In the genomic region with DNA sequence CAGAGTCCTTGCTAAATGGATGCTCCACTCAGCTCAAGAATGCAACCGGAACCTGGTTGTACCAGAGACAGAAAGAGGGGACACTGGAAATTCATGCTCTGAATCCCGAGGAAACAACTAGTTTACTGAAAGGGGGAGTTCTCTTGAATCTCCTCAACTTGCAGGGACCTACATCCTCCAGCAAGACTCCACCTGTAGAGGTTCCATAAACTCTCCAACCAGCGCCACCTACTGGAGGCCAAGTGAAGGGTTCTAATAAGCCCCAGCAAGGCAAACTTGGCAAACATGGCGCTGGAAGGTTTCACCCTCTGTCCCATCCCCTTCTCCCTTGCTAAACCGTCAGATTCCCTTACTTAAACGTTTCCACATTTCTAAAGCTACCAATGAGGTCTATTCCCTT, we compare ENCODE assay signal across 9 mouse cellular contexts.
A peak's percentile ranks its signal among the peaks of the same experiment; 100 is the strongest.
DNase-seq lines count a peak whose midpoint lies in the region; ATAC-seq and TF ChIP-seq lines count a peak whose summit lies in the region.
"Had no signal": no experiment of that assay in that cellular context is flagged by ENCODE, and none has a peak within 500 bp of the region (broad histone marks: within the 10 kb centered on the region; RNA-seq: fewer than 3 reads in every experiment).

No protein-coding gene starts in this region.

- no peaks in the 10 kb centered on the region for H3K27me3 ChIP-seq in heart, postnatal 0 days (ENCODE audit: control insufficient read depth, insufficient read depth, low read length)

- H3K4me1 ChIP-seq in heart, postnatal 0 days (ENCODE audit: control insufficient read depth, insufficient read depth) = no peaks in the 10 kb centered on the region; the same call in 1 of the 2 replicates

- TF ChIP-seq EP300 in heart, postnatal 0 days (IDR thresholded peaks at IDR 0.05; ENCODE audit: low read depth) = no peak

- H3K9me3 ChIP-seq in heart, postnatal 0 days (replicated peaks; ENCODE audit: control insufficient read depth, low read length) = no peaks in the 10 kb centered on the region

- no peaks in the 10 kb centered on the region for H3K36me3 ChIP-seq in heart, postnatal 0 days (replicated peaks; ENCODE audit: control insufficient read depth, insufficient read depth, low read length)
- H3K36me3 ChIP-seq: G1E had no signal

- TF ChIP-seq CTCF in heart, postnatal 0 days (IDR thresholded peaks at IDR 0.05; ENCODE audit: low read depth) = peak; percentile 37

- intact Hi-C loops in left cerebral cortex, postnatal 36 days (cut with DNase I) = no loop called here

- 32% methylated on average over 6 of the region's 6 CpGs for WGBS in heart, postnatal 0 days

- H3K4me2 ChIP-seq in heart, postnatal 0 days (ENCODE audit: low read depth, low read length) = no peak overlapping the region

- H3K4me3 ChIP-seq in heart, postnatal 0 days (ENCODE audit: low read depth, low read length) = no peak overlapping the region

- DNase-seq in heart, postnatal 0 days (ENCODE audit: low spot score) = no peak
- no peak for DNase-seq in heart, adult 9 months (ENCODE audit: low spot score in 2 of 2)
- DNase-seq in urinary bladder, postnatal 14 days (ENCODE audit: low spot score) = peak; percentile 49
- DNase-seq in urinary bladder, postnatal 10 days (ENCODE audit: low spot score) = no peak
- DNase-seq in embryo, embryonic 11.5 days (ENCODE audit: low read depth, low spot score) = peak; percentile 24
- DNase-seq in left cerebral cortex, postnatal 36 days (ENCODE audit: low spot score in 2 of 2) = peak; percentile 18 to 25
- DNase-seq in right cerebral cortex, postnatal 25 days = peak; percentile 17
- no peak for DNase-seq in spleen, postnatal 4 days (ENCODE audit: low spot score in 2 of 2)

- no peak overlapping the region for H3K9ac ChIP-seq in heart, postnatal 0 days (replicated peaks; ENCODE audit: low read depth, low read length)

- no peak for ATAC-seq in heart, postnatal 0 days (ENCODE audit: insufficient read depth, low read depth)

- H3K27ac ChIP-seq in heart, postnatal 0 days (ENCODE audit: low read depth) = no peak overlapping the region

Comparison
In these comparisons a context has a peak if more than half of its experiments do, and no peak if none do; other contexts are left out.
1. DNase-seq: peak in urinary bladder, postnatal 14 days (single experiment), embryo, embryonic 11.5 days (single experiment), left cerebral cortex, postnatal 36 days (2 of 2) and right cerebral cortex, postnatal 25 days (single experiment); none in heart, postnatal 0 days (single experiment), heart, adult 9 months (0 of 2), urinary bladder, postnatal 10 days (single experiment) and spleen, postnatal 4 days (0 of 2).